Mouse (Mus musculus) ES-E14 (cell line): ENCODE data around the gene Vmn1r79.
"Not testable (repeated sequence)": the region's sequence is repeated elsewhere in the genome, so short reads cannot be mapped to it uniquely, and the experiment has no call there.

Experiments used
- HCFC1 ChIP-seq: IDR thresholded peaks from 2 replicates; pipeline ENCODE4 v1.6.1; 2012; ENCODE audit warnings: low read length, inconsistent platforms, borderline replicate concordance; ENCODE audit not compliant: insufficient read depth
- MAFK ChIP-seq: IDR thresholded peaks from 2 replicates; pipeline ENCODE4 v1.6.1; 2014; ENCODE audit warnings: mild to moderate bottlenecking, low read depth, low read length, inconsistent platforms; ENCODE audit not compliant: insufficient read depth
- ZC3H11A ChIP-seq: IDR thresholded peaks from 2 replicates; pipeline ENCODE4 v1.6.1; 2012; ENCODE audit warnings: low read depth, mild to moderate bottlenecking, inconsistent platforms, low read length, borderline replicate concordance

DNA sequence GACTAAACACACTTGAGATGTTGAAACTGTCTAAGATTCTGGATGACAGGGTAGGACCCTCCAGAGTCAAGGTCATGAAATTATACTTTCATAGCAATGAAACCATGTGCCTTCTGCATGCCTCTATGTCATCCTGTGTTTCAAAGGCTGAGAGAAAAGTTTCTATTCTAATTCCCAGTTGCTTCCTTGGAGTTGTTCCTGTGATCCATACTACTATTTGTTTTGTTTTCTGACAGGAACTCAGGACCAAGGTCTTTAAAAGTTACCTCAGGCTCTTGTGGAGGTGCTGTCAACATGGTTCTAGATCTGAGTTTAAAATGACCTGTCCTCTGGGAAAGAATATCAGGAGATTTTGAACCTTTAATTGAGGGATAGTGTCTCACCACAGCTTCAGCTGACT, at the start of gene Vmn1r79:
- TF ChIP-seq ZC3H11A, MAFK, HCFC1: not testable (repeated sequence)
